Mouse (Mus musculus): ENCODE results near the gene Galnt16. TPM values are rescaled to one million over a fixed set of nuclear protein-coding genes. Genes with fewer than 3 reads are reported as not detected.

The Galnt16 gene
- total and polyA plus RNA-seq, 2 experiments from 2014 or later = 28.2 to 65.1 TPM

GRCm38 (mm10) chr12:80519621-80520332, 1.7 kb downstream of the Galnt16 start:
- Histone ChIP-seq H3K4me1 (ENCODE audit: insufficient read depth) (peaks cover 5% of the 10 kb centered on the region; the same call in 1 of the 2 replicates), H3K4me2 (ENCODE audit: low read depth) (peak overlapping the region; percentile 98), H3K4me3 (ENCODE audit: low read depth, low read length) (peak overlapping the region; percentile 91), H3K36me3 (ENCODE audit: insufficient read depth) (no peaks in the 10 kb centered on the region), H3K9me3 (ENCODE audit: low read length) (no peaks in the 10 kb centered on the region), H3K9ac (peak overlapping the region; percentile 80), H3K27ac (ENCODE audit: low read depth, low read length) (peak overlapping the region; percentile 87), H3K27me3 (ENCODE audit: insufficient read depth, low read length) (no peaks in the 10 kb centered on the region)
- peak; percentile 74 for DNase-seq
- TF ChIP-seq CTCF (IDR thresholded peaks at IDR 0.05; ENCODE audit: low read depth) = peak; percentile 67
- whole genome bisulfite sequencing = under 1% methylated on average over 43 of the region's 43 CpGs
- ATAC-seq = peak; percentile 42

- H3K27me3 ChIP-seq (ENCODE audit: insufficient read depth, low read length) = no peaks in the 10 kb centered on the region
- no peak for TF ChIP-seq CTCF (IDR thresholded peaks at IDR 0.05; ENCODE audit: low read depth)
- WGBS = 52% methylated on average over 3 of the region's 3 CpGs
- DNase-seq (peak; percentile 35), ATAC-seq (no peak; the same call in 1 of the 2 replicates)
- no peaks in the 10 kb centered on the region for H3K9me3 ChIP-seq (ENCODE audit: low read length)
- no peaks in the 10 kb centered on the region for H3K36me3 ChIP-seq (ENCODE audit: insufficient read depth)
- no peak overlapping the region for H3K9ac ChIP-seq
- no peak overlapping the region for H3K4me3 ChIP-seq (ENCODE audit: low read depth, low read length)
- no peak overlapping the region for H3K4me2 ChIP-seq (ENCODE audit: low read depth)
- peaks cover 5% of the 10 kb centered on the region; the same call in 1 of the 2 replicates for H3K4me1 ChIP-seq (ENCODE audit: insufficient read depth)
- no peak overlapping the region for H3K27ac ChIP-seq (ENCODE audit: low read depth, low read length)
These were observed 3.9 kb downstream of the Galnt16 start for GRCm38 (mm10) chr12:80522006-80522405.

GRCm38 (mm10) chr12:80524276-80524921, 6.3 kb downstream of the Galnt16 start:
- Histone ChIP-seq H3K27ac (ENCODE audit: low read depth, low read length) (no peak overlapping the region), H3K9me3 (ENCODE audit: low read length) (no peaks in the 10 kb centered on the region), H3K4me2 (ENCODE audit: low read depth) (no peak overlapping the region), H3K9ac (no peak overlapping the region), H3K4me3 (ENCODE audit: low read depth, low read length) (no peak overlapping the region), H3K36me3 (ENCODE audit: insufficient read depth) (no peaks in the 10 kb centered on the region), H3K27me3 (ENCODE audit: insufficient read depth, low read length) (no peaks in the 10 kb centered on the region), H3K4me1 (ENCODE audit: insufficient read depth) (peaks cover 5% of the 10 kb centered on the region; the same call in 1 of the 2 replicates)
- peak; percentile 38; the same call in 1 of the 2 replicates for TF ChIP-seq CTCF (IDR thresholded peaks at IDR 0.05; ENCODE audit: low read depth)
- no peak for ATAC-seq
- peak; percentile 24 for DNase-seq
- WGBS = 29% methylated on average over 12 of the region's 12 CpGs

GRCm38 (mm10) chr12:80525513-80525912, 7.4 kb downstream of the Galnt16 start:
- Histone ChIP-seq H3K9me3 (ENCODE audit: low read length) (no peaks in the 10 kb centered on the region), H3K36me3 (ENCODE audit: insufficient read depth) (no peaks in the 10 kb centered on the region), H3K4me3 (ENCODE audit: low read depth, low read length) (no peak overlapping the region), H3K9ac (no peak overlapping the region), H3K4me2 (ENCODE audit: low read depth) (no peak overlapping the region), H3K27ac (ENCODE audit: low read depth, low read length) (no peak overlapping the region), H3K4me1 (ENCODE audit: insufficient read depth) (no peaks in the 10 kb centered on the region; the same call in 1 of the 2 replicates), H3K27me3 (ENCODE audit: insufficient read depth, low read length) (no peaks in the 10 kb centered on the region)
- ATAC-seq (peak; percentile 63), DNase-seq (peak; percentile 38)
- TF ChIP-seq CTCF (IDR thresholded peaks at IDR 0.05; ENCODE audit: low read depth) = no peak
- WGBS = 10% methylated on average over 7 of the region's 7 CpGs

- no peak for DNase-seq
- H3K27ac ChIP-seq (ENCODE audit: low read depth, low read length) = no peak overlapping the region
- no peak overlapping the region for H3K4me3 ChIP-seq (ENCODE audit: low read depth, low read length)
- no peak for TF ChIP-seq CTCF (IDR thresholded peaks at IDR 0.05; ENCODE audit: low read depth)
- no peaks in the 10 kb centered on the region for H3K4me1 ChIP-seq (ENCODE audit: insufficient read depth)
- H3K9me3 ChIP-seq (ENCODE audit: low read length) = no peaks in the 10 kb centered on the region
- no peak overlapping the region for H3K9ac ChIP-seq
- 59% methylated on average over 2 of the region's 2 CpGs for WGBS
- ATAC-seq = no peak
- H3K36me3 ChIP-seq (ENCODE audit: insufficient read depth) = no peaks in the 10 kb centered on the region
- H3K4me2 ChIP-seq (ENCODE audit: low read depth) = no peak overlapping the region
- no peaks in the 10 kb centered on the region for H3K27me3 ChIP-seq (ENCODE audit: insufficient read depth, low read length)
These were observed 8.4 kb downstream of the Galnt16 start for GRCm38 (mm10) chr12:80526511-80526910.

GRCm38 (mm10) chr12:80527727-80528389, 9.8 kb downstream of the Galnt16 start:
- H3K9ac ChIP-seq = no peak overlapping the region
- no peaks in the 10 kb centered on the region for H3K27me3 ChIP-seq (ENCODE audit: insufficient read depth, low read length)
- 58% methylated on average over 5 of the region's 5 CpGs for WGBS
- TF ChIP-seq CTCF (IDR thresholded peaks at IDR 0.05; ENCODE audit: low read depth) = no peak
- ATAC-seq = peak; percentile 71
- H3K9me3 ChIP-seq (ENCODE audit: low read length) = no peaks in the 10 kb centered on the region
- H3K27ac ChIP-seq (ENCODE audit: low read depth, low read length) = peak overlapping the region; percentile 23; the same call in 1 of the 2 replicates
- peak; percentile 28 for DNase-seq
- no peaks in the 10 kb centered on the region for H3K4me1 ChIP-seq (ENCODE audit: insufficient read depth)
- no peaks in the 10 kb centered on the region for H3K36me3 ChIP-seq (ENCODE audit: insufficient read depth)
- no peak overlapping the region for H3K4me2 ChIP-seq (ENCODE audit: low read depth)
- no peak overlapping the region for H3K4me3 ChIP-seq (ENCODE audit: low read depth, low read length)

All from forebrain, postnatal 0 days (tissue).